Mouse (Mus musculus): ENCODE measurements around the gene Dock3.

The Dock3 gene

DNA sequence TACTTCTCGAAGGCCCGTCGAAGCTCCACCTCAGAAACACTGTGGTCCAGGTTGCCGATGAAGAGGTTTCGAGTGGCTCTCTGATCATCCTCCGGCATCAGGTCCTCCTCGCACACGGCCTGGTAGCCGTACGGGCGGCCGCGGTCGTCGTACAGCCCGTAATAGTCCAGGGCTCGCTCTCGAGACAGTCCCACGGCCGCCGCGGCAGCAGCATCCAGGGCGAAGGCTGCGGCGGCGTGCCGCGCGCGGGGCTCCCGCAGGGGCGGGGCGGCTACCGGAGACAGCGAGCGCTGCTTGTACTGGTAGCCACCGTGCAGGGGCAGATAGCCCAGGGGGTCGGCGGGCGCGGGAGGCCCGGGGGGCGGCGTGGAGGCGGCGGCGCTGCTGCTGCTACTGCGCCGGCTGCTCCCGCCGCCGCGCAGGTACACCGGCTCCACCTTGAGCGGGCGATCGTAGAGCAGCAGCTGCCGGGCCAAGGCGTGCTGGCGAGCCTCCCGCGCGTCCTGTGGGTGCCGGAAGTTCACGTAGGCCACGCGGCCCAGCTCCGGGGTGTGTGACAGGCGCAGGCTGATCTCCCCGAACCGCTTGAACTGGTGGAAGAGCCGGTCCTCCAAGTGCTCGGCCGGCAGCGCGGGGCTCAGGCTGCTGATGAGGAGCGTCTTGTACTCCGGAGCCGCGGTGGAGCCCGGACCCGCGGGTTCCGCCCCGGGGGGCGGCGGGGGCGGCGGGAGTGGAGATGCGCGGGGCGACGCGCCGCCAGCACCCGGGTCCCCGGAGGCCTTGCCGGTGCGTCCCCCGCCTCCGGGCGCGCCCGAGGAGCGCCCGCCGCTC is 345.6 kb downstream of the Dock3 start:
- DNase-seq: peak; percentile 54

DNA sequence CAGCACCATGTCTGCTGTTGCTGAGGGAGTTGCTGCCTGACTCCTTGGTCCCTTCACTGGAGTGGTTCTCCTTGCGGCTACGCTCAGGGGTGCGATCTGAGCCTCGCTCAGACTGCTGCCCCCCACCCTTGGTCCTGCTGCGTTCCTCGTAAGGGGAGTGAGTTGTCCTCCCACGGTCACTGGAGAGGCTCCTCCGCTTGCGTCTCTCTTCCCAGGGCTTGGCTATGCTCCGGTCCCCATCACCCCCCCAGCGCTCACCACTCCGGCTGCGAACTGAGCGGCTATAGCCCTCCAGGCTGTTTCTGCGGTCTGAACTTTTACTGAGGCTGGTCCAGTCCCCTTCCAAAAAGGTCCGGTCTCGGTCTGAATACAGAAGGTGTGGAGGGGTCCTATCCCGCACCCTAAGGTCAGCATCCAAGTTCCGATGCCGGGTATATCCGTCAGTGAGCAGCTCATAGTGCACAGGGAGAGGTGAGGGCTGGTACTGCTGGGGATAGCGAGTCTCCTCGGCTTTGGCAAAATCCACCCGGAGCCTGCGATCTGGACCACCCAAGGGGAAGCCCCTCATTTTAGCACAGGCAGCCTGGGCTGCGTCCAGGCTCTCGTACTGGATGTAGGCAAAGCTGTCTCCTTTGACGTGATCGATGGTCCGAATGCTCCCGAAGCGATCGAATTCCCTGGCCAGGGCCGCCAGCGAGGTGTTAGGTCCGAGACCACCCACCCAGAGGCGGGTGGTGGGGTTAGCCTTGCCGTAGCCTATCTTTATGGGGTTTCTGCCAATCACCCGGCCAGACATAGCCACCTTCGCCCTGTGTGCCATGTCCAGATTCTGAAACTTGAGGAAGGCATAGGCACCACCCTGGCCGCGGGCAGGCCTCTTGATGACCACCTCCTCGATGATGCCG is 346.5 kb downstream of the Dock3 start:
- DNase-seq: no peak

DNA sequence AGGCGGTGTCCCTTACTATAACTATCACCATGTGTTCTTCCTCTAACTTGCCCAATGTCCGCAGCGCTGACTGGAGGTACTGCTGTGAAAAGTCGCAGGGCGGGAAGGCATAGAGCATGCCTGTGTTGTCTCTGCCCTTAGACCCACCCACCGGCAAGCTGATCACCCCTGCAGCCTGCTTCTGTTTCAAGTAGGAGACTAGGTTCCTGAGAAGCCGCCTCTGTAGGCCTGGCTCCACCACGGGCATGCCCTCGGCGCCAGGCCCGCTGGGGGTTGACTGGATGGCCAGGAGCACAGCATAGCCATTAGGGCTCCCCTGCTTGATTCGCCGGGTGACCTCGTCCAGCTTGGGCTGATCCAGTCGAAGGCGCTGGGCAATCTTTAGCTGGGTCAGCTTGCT is 347.4 kb downstream of the Dock3 start:
- no peak for DNase-seq

DNA sequence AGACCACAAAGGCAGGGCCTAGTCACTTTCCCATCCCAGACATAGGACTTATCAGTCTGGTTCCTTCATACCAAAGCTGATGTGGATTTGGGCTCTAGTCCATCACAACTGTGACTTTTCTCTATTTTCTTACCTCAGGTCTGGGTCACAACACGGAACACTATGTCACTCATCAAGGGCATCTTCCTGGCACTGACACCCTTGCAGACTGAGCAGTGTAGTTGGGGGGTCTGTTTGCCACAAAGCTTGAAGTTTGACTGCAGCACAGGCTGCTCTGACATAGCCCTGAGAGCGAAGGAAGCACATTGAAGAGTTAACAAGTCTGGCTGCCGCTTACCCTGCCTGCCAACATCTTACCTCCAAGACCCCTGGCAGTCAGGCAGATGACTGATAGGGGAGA is 348.6 kb downstream of the Dock3 start:
- DNase-seq: no peak

DNA sequence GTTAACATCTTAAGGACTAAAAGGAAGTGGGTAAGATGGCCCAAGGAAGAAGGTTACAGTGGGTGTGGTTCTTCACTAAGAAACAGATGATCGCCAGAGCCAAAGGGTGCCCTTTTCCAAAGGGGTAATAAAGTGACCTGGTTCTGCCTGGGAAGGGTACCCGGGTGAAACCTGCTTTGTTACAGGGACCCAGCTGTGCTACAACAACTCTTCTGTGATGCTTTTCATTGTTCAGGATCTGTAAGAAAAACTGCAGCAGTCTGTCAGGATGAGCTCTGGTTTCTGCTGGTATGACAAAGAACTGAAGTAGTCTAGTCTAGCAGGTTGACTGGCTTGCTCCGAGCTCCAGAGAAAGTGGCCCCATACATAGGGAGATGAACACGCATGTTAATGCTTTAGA is 349.5 kb downstream of the Dock3 start:
- DNase-seq: no peak

DNA sequence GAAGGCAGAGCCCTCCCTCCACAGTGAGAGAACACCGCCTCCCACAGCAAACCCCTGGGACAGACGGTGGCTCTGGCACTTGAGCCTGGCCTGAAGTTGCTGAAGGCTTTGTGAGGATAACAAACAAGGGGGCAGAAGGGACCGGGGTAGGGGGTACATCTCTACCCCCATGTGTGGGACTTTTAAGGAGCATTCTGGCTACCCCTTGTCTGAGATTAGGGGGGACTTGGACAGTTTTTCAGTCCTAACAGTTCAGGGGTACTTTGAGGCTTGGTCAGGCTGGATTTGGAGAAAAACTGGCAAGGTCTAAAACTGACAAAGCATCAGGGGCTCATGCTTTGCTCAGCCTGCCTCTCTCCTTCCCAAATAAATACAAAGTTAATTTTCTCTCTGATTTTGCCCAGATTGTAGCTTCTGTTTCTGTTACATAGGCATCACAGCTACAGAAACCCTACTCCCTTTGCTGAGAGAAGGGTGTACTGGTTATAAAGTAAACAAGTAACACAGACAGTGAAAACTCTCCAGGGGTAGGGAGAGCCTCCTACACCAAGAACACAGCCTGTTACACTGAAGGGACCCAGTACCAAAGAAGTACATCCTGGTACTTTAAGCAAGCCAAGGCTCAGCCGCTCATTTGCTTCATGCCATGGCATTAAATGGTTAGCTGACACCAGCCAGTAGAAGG is 350.5 kb downstream of the Dock3 start:
- no peak for DNase-seq

DNA sequence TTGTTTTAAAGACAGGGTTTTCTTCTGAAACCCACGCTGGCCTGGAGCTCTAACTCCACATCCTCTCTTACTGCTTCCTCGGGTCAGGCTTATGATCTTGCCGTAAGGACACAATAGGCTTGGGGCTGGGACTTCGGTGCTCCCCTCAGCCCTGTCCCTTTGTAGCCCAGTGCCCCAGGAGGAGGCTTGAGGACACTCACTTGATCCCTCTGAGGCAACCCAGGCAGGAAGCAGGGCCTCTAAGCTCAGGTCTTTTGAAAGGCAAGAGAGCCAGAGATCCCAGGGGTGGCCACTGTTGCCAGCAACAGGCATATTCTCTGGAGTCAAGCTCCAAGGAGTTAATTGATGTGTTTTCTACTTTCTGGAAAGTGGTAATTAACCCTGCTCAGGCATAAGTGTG is 352.2 kb downstream of the Dock3 start:
- no peak for DNase-seq

DNA sequence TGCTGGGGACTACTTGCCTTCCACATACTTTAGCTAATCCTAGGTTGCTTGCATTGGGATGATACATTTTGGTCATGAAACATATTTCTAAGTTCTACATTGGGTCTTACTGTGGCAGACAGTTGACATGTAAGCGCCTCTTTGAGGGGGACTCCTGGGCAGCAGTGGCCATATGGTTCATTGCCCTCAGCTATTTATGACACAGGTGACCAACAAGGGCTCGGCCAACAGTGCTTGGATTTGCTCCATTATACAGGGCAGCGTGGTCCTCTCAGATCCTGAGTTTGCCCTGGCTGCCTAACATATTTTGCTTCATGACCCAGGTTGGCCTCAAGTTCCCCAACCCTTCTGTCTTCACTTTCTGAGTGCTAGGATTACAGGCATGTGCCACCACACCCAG is 355.0 kb downstream of the Dock3 start:
- no peak for DNase-seq

DNA sequence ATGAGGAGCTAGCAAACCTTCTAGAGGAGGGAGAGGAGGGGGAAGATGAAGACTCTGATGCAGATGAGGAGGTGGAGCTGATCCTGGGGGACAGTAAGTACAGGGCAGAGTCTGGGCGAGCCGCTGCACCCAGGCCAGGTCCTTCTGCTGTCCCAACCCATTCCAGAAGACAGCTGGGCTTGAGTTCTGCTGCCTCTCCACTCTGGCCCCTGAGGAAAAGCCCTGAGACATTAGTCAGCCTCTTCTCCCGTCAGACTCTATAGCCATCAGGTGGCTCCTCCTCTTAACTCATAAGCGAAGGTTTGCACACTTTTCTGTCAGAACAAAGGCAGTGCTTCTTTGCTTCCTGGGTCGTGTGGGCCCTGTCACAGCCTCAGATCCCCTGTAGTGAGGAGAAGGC is 357.5 kb downstream of the Dock3 start:
- no peak for DNase-seq

DNA sequence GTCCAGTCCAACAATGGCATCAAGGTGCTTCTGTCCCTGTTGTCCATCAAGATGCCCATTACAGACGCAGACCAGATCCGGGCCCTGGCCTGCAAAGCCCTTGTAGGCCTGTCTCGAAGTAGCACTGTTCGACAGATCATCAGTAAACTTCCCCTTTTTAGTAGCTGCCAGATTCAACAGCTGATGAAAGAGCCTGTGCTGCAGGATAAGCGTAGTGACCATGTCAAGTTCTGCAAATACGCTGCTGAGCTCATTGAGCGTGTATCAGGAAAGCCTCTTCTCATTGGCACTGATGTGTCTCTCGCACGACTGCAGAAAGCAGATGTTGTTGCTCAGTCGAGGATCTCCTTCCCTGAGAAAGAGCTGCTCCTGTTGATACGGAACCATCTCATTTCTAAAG is 373.7 kb downstream of the Dock3 start:
- no peak for DNase-seq

DNA sequence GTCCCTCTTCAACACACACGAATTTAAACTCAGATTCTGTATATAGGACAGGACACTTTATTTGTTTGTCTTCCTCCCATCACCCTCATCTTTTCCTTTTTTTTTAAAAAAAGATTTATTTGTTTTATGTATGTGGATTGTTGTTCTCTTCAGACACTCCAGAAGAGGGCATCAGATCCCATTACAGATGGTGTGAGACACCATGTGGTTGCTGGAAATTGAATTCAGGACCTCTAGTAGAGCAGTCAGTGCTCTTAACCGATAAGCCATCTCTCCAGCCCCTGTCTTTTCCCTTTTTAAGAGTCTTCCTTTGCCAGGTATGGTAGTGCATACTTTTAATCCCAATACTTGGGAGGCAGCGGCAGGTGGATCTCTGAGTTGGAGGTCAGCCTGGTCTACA is 375.0 kb downstream of the Dock3 start:
- DNase-seq: no peak
